Mouse (Mus musculus): Measurements from ENCODE around the gene Mycbp2. TPM values are rescaled to one million over a fixed set of nuclear protein-coding genes. Genes with fewer than 3 reads are reported as not detected.
A peak's percentile ranks its signal among the peaks of the same experiment; 100 is the strongest.

Mycbp2 gene
- polyA plus RNA-seq, 2 experiments from 2014 or later: 99.0 to 99.5 TPM

- ATAC-seq: no peak
Observed at GRCm38 (mm10) chr14:103258745-103259144, 87.9 kb downstream of the Mycbp2 start.

- no peak for ATAC-seq
Observed at GRCm38 (mm10) chr14:103256866-103257265, 89.7 kb downstream of the Mycbp2 start.

GRCm38 (mm10) chr14:103254311-103254710 is 92.3 kb downstream of the Mycbp2 start:
- ATAC-seq: no peak

GRCm38 (mm10) chr14:103242020-103242419 is 104.6 kb downstream of the Mycbp2 start:
- no peak for ATAC-seq

DNA sequence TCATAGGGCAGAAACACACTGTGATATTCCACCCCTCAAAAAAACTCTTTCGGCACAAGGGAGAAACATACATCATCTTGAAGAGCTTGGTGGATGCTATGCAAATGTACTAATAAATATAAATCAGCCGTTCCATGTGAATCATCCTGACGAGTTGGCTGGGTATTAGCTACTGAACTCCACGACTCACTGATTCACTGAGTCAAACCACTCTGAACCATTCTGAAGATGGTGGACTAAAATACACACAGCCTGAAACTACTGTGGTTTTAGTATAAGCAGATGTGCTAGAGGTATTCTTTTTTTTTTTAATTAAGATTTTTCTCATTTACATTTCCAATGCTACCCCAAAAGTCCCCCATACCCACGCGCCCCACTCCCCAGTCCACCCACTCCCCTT is 111.8 kb downstream of the Mycbp2 start:
- ATAC-seq: no peak

- no peak for ATAC-seq
Observed at GRCm38 (mm10) chr14:103233640-103234593, 112.7 kb downstream of the Mycbp2 start.

DNA sequence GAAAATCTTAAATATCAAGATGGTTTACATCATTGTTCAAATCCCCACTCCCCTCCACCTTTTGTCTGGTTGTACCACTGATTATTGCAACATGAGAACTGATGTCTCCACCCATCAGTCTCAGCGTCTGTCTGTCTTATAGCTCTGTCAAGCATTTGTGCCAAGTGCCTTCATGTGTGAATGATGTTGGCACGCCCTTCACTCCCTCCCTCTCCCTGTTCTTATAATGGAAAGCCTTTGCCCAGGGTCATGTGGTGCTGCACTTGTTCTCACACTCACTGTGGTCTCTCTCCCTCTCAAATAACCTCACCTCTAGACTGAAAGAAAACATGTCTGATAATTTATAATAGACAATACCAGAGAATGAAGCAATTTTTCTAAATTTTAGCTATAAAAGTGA is 124.3 kb downstream of the Mycbp2 start:
- ATAC-seq: no peak

- ATAC-seq: no peak
Observed at GRCm38 (mm10) chr14:103221751-103222150, 124.9 kb downstream of the Mycbp2 start.

DNA sequence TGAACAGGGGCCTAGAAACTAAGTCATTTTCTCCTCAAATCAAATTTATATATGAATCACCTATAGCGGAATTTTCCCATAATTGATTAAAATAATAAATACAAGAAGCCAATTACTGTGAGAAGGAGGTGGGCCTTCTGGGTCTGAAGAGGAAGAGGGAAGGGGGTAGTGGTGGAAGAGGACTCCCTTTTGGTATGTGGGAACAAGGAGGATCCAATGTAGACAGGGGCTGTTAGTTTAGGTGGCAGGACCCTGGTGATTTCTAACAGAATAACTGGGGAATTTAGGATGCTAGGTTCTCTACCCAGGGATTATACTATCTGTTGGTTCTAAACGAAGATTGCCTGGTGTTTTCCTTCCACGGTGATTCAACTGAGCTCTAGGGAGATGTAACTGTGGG is 130.3 kb downstream of the Mycbp2 start:
- ATAC-seq: no peak

- no peak for ATAC-seq
Observed at GRCm38 (mm10) chr14:103186658-103187057, 160.0 kb downstream of the Mycbp2 start.

- ATAC-seq: no peak
Observed at GRCm38 (mm10) chr14:103186076-103186475, 160.5 kb downstream of the Mycbp2 start.

GRCm38 (mm10) chr14:103180096-103180495 is 166.5 kb downstream of the Mycbp2 start:
- ATAC-seq: no peak

DNA sequence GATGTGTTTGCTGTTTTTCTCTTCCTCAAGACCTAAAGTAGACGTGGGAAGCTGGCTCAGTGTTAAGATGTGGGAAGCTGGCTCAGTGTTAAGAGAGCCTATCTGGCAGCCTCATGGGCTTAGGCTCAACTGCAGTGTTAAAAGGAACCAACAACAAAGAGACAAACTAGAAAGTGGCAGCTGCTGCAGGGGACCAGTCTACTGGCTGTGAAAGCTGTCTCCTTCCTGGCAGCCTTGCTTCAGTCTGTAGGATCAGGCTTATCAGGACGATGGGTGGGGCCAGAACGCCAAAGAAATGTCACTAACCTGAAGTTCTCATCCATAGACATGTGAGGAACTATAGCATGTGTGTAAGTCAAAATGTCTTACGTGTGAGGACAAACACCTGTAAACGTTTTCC is 183.7 kb downstream of the Mycbp2 start:
- ATAC-seq: no peak

DNA sequence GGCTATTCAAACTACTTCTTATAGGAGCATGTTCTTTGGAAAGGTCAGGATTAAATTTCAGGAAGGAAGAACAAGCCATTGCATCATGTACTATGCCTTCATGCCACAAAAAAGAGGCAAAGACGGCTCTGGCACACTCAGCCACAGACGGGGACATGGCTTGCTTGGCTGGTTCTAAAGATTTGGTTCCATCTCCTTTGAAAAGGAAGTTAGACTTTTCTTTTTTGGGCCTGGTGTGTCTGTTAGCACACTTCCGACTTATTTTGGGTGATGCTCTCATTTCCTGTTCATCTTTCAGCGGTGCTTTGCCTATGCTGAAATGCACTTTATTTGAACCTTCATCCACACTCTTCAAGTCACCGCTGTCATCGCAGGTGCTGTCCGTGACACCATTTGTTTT is 190.9 kb downstream of the Mycbp2 start:
- ATAC-seq: no peak

- ATAC-seq: no peak
Observed at GRCm38 (mm10) chr14:103150139-103150538, 196.5 kb downstream of the Mycbp2 start.

- ATAC-seq: peak; percentile 53
Observed at GRCm38 (mm10) chr14:103131991-103132390, 214.6 kb downstream of the Mycbp2 start.

DNA sequence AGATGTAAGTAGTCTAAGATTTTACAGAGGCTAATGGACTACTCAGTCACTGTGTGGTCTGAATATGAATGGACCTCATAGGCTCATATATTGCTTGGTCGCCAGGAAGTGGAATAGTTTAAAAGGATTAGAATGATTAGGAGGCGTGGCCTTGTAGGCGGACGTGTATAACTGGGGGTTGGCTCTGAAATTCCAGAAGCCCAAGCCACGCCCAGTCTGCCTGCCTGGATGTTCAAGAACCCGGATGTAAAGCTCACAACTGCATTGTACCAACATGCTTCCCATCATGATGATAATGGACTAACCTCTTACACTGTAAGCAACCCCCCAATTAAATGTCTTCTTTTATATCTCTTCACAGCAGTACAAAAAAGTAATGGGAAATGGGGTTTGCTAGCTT is 220.9 kb downstream of the Mycbp2 start:
- ATAC-seq: no peak

GRCm38 (mm10) chr14:103114994-103115670 is 231.5 kb downstream of the Mycbp2 start:
- peak; percentile 72 for ATAC-seq

GRCm38 (mm10) chr14:103112606-103113363 is 233.8 kb downstream of the Mycbp2 start:
- ATAC-seq: no peak

DNA sequence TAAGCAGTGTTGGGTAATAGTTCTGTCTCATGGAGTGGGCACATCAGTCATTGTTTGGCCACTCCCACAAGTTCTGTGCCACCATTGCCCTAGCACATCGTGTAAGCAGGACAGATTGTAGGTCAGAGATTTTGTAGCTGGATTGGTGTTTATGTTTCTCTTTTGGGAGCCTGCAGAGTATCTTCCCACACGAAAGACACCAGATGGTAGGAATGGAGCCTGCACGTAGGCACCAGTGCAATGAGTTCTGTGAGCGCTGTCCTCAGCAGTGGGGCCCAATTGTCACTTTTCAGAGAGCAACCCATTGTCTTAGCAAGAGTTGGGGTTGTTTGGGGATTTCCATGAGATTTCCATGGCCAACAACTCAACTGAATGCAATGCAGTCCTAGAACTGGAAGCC is 236.6 kb downstream of the Mycbp2 start:
- ATAC-seq: no peak

DNA sequence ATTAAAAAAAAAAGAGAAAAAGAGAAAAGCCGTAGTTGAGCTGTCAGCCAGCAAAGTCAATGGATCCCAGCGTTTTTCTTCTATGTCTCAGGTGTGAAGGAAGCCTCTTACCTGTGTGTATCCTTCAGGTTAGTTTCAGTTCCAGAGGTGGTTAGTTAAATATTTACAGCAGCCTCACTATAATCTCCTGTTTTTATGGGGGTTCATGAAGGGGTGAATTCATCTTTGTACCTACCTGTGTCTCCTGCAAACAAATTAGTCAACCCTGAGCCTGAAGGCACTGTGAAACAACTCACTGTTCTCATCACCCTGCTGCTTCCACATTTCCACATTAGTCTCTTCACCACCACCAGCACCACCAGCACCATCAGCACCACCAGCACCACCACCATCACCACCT is 240.3 kb downstream of the Mycbp2 start:
- ATAC-seq: no peak

- no peak for ATAC-seq
Observed at GRCm38 (mm10) chr14:103102731-103103335, 243.8 kb downstream of the Mycbp2 start.

- ATAC-seq: no peak
Observed at GRCm38 (mm10) chr14:103102246-103102645, 244.4 kb downstream of the Mycbp2 start.
